Mouse (Mus musculus): ENCODE data around the gene Exosc1.

Gene Exosc1

GRCm38 (mm10) chr19:41932686-41933085, 537 bp downstream of the Exosc1 start:
- POLR2A ChIA-PET = interaction anchor here (0.5 to 5.0 kb wide), 41 partner anchors 8 to 238 kb away, joined by 3 to 56 read pairs (median 4); partner anchors contain the start of genes Avpi1 (in 2 of the 4), Pgam1 (in 2 of the 4), Frat2 (in 1 of the 4) and Hoga1 (in 1 of the 4)
- CTCF ChIA-PET = interaction anchor here (0.6 to 1.8 kb wide), 7 partner anchors 10 to 220 kb away, joined by 3 to 5 read pairs (median 3); partner anchors contain the start of gene Ankrd2 (in 1 of the 4)

- CTCF ChIA-PET = interaction anchor here in 2 of 4 experiments (0.6 to 1.1 kb wide), 2 partner anchors 11 to 125 kb away, joined by 3 to 4 read pairs; partner anchors contain the start of gene Hoga1 (in 1 of the 2)
- POLR2A ChIA-PET = interaction anchor here (0.9 to 5.9 kb wide), 19 partner anchors 8 to 209 kb away, joined by 3 to 56 read pairs (median 4); partner anchors contain the start of genes Exosc1 (in 2 of the 4), Zdhhc16 (in 2 of the 4), Pgam1 (in 1 of the 4) and Pi4k2a (in 1 of the 4)
Observed at GRCm38 (mm10) chr19:41920412-41921067, 12.7 kb downstream of the Exosc1 start.

- CTCF ChIA-PET = interaction anchor here in 1 of 4 experiments (1.1 kb wide), 1 partner anchor 126 kb away, joined by 3 read pairs; the partner anchor contains the start of gene Hoga1
- POLR2A ChIA-PET = interaction anchor here (0.7 to 5.9 kb wide), 22 partner anchors 9 to 210 kb away, joined by 3 to 56 read pairs (median 4); partner anchors contain the start of genes Exosc1 (in 2 of the 4), Zdhhc16 (in 2 of the 4) and Mms19 (in 1 of the 4)
Observed at GRCm38 (mm10) chr19:41919471-41919870, 13.8 kb downstream of the Exosc1 start.

- ChIA-PET CTCF (interaction anchor here in 1 of 4 experiments (0.5 kb wide), 1 partner anchor 15 kb away, joined by 6 read pairs; no protein-coding TSS in a partner anchor), POLR2A (interaction anchor here in 2 of 4 experiments (0.5 to 4.5 kb wide), 4 partner anchors 15 to 339 kb away, joined by 3 to 44 read pairs (median 4); partner anchors contain the start of genes Exosc1 (in 1 of the 2) and Zdhhc16 (in 1 of the 2))
Observed at GRCm38 (mm10) chr19:41916853-41917252, 16.4 kb downstream of the Exosc1 start.

GRCm38 (mm10) chr19:41915294-41915693, 17.9 kb downstream of the Exosc1 start:
- ChIA-PET POLR2A (interaction anchor here in 3 of 4 experiments (0.9 to 4.8 kb wide), 8 partner anchors 7 to 65 kb away, joined by 4 to 44 read pairs (median 6); partner anchors contain the start of genes Exosc1 (in 1 of the 3) and Zdhhc16 (in 1 of the 3)), CTCF (interaction anchor here in 1 of 4 experiments (1.3 kb wide), 1 partner anchor 143 kb away, joined by 4 read pairs; no protein-coding TSS in a partner anchor)

GRCm38 (mm10) chr19:41914592-41914882, 18.7 kb downstream of the Exosc1 start:
- ChIA-PET POLR2A (interaction anchor here in 2 of 4 experiments (0.6 to 4.8 kb wide), 13 partner anchors 8 to 293 kb away, joined by 3 to 44 read pairs (median 7); partner anchors contain the start of genes Exosc1 (in 2 of the 2) and Zdhhc16 (in 2 of the 2)), CTCF (interaction anchor here (0.6 to 1.4 kb wide), 10 partner anchors 9 to 471 kb away, joined by 3 to 7 read pairs (median 4); no protein-coding TSS in a partner anchor)

- POLR2A ChIA-PET = interaction anchor here in 2 of 4 experiments (0.6 to 4.8 kb wide), 22 partner anchors 9 to 292 kb away, joined by 3 to 44 read pairs (median 4); partner anchors contain the start of genes Exosc1 (in 2 of the 2), Pi4k2a (in 2 of the 2) and Zdhhc16 (in 2 of the 2)
- CTCF ChIA-PET = interaction anchor here (0.5 to 1.5 kb wide), 11 partner anchors 8 to 472 kb away, joined by 3 to 7 read pairs (median 4); no protein-coding TSS in a partner anchor
Observed at GRCm38 (mm10) chr19:41913774-41914591, 19.2 kb downstream of the Exosc1 start.

GRCm38 (mm10) chr19:41912121-41913080, 20.8 kb downstream of the Exosc1 start:
- ChIA-PET CTCF (interaction anchor here in 3 of 4 experiments (0.5 to 1.6 kb wide), 4 partner anchors 20 to 114 kb away, joined by 3 to 5 read pairs (median 4); no protein-coding TSS in a partner anchor), POLR2A (interaction anchor here (0.6 to 4.8 kb wide), 59 partner anchors 9 to 1640 kb away, joined by 3 to 44 read pairs (median 4); partner anchors contain the start of genes Exosc1 (in 3 of the 4), Zdhhc16 (in 3 of the 4), Pi4k2a (in 2 of the 4) and Avpi1 (in 1 of the 4))

GRCm38 (mm10) chr19:41911178-41912073, 21.8 kb downstream of the Exosc1 start, which contains the start of gene Pgam1:
Pgam1 (plus strand) TSS chr19:41911923.
- POLR2A ChIA-PET = interaction anchor here (0.6 to 4.8 kb wide), 47 partner anchors 8 to 898 kb away, joined by 3 to 31 read pairs (median 4); partner anchors contain the start of genes Exosc1 (in 4 of the 4), Zdhhc16 (in 4 of the 4), Pi4k2a (in 2 of the 4) and Avpi1 (in 1 of the 4)
- CTCF ChIA-PET = interaction anchor here (0.6 to 1.6 kb wide), 6 partner anchors 12 to 282 kb away, joined by 3 to 10 read pairs (median 4); partner anchors contain the start of gene Pi4k2a (in 1 of the 4)

GRCm38 (mm10) chr19:41910396-41910795, 22.8 kb downstream of the Exosc1 start:
- ChIA-PET CTCF (interaction anchor here in 3 of 4 experiments (0.6 to 0.7 kb wide), 3 partner anchors 11 to 255 kb away, joined by 3 to 10 read pairs (median 4); partner anchors contain the start of gene Pi4k2a (in 1 of the 3)), POLR2A (interaction anchor here (0.6 to 4.8 kb wide), 19 partner anchors 7 to 897 kb away, joined by 3 to 31 read pairs (median 4); partner anchors contain the start of genes Exosc1 (in 2 of the 4) and Zdhhc16 (in 2 of the 4))

GRCm38 (mm10) chr19:41908736-41909135, 24.5 kb downstream of the Exosc1 start:
- POLR2A ChIA-PET = interaction anchor here in 3 of 4 experiments (0.7 to 1.8 kb wide), 6 partner anchors 8 to 220 kb away, joined by 3 to 6 read pairs (median 4); partner anchors contain the start of genes Avpi1 (in 1 of the 3) and Frat1 (in 1 of the 3)
- CTCF ChIA-PET = interaction anchor here in 3 of 4 experiments (0.6 to 1.2 kb wide), 4 partner anchors 43 to 604 kb away, joined by 3 to 5 read pairs (median 4); no protein-coding TSS in a partner anchor

- POLR2A ChIA-PET = interaction anchor here in 2 of 4 experiments (0.6 to 1.0 kb wide), 4 partner anchors 15 to 119 kb away, joined by 3 to 4 read pairs (median 4); no protein-coding TSS in a partner anchor
- CTCF ChIA-PET = interaction anchor here in 1 of 4 experiments (1.2 kb wide), 1 partner anchor 128 kb away, joined by 3 read pairs; the partner anchor contains the start of gene Ankrd2
Observed at GRCm38 (mm10) chr19:41907079-41907760, 26.0 kb downstream of the Exosc1 start.

GRCm38 (mm10) chr19:41906311-41907078, 26.7 kb downstream of the Exosc1 start:
- ChIA-PET POLR2A (interaction anchor here in 2 of 4 experiments (0.7 to 2.0 kb wide), 3 partner anchors 9 to 84 kb away, joined by 4 to 5 read pairs (median 4); no protein-coding TSS in a partner anchor), CTCF (interaction anchor here in 3 of 4 experiments (0.8 to 1.5 kb wide), 7 partner anchors 8 to 129 kb away, joined by 3 to 4 read pairs (median 4); partner anchors contain the start of gene Ankrd2 (in 1 of the 3))
